Mouse (Mus musculus) midbrain, embryonic 14.5 days (tissue): ENCODE measurements around the gene Slc25a53. TPM values are rescaled to one million over a fixed set of nuclear protein-coding genes. Genes with fewer than 3 reads are reported as not detected.
A peak's percentile ranks its signal among the peaks of the same experiment; 100 is the strongest.

ENCODE experiments used
- ATAC-seq: fragments of 200-750 bp; cut with Nextera tagmentation; 2 replicates; pipeline ENCODE4 v1.8.0; 2017; ENCODE audit warnings: moderate number of reproducible peaks, moderate library complexity; ENCODE audit not compliant: low FRiP score, low TSS enrichment
- DNase-seq: peaks from one replicate; pipeline ENCODE4 v3.0.0-alpha.2; 2015
- H3K27ac ChIP-seq: fragments of 300-500 bp; sonication (generic); replicated peaks from 2 replicates; pipeline ENCODE4 v1.5.1; 2014; ENCODE audit warnings: mild to moderate bottlenecking, low read depth, low read length, moderate library complexity
- H3K27me3 ChIP-seq: fragments of 300-500 bp; sonication (generic); 2 replicates; pipeline ENCODE4 v1.6.1; 2014; ENCODE audit warnings: low read length, control low read depth, mixed read lengths; ENCODE audit not compliant: control insufficient read depth, insufficient read depth
- H3K36me3 ChIP-seq: fragments of 300-500 bp; sonication (generic); 2 replicates; pipeline ENCODE4 v1.6.1; 2014; ENCODE audit warnings: low read length, control low read depth; ENCODE audit not compliant: control insufficient read depth, insufficient read depth
- H3K4me1 ChIP-seq: fragments of 300-500 bp; sonication (generic); 2 replicates; pipeline ENCODE4 v1.6.1; 2014; ENCODE audit warnings: mild to moderate bottlenecking, antibody characterized with exemption, low read length, control low read depth; ENCODE audit not compliant: control insufficient read depth, insufficient read depth
- H3K4me2 ChIP-seq: fragments of 300-500 bp; sonication (generic); 2 replicates; pipeline ENCODE4 v1.6.1; 2014; ENCODE audit warnings: mild to moderate bottlenecking, low read length, moderate library complexity
- H3K4me3 ChIP-seq: fragments of 300-500 bp; sonication (generic); replicated peaks from 2 replicates; pipeline ENCODE4 v1.5.1; 2014; ENCODE audit warnings: low read depth, low read length
- H3K9ac ChIP-seq: fragments of 300-500 bp; sonication (generic); replicated peaks from 2 replicates; pipeline ENCODE4 v1.6.1; 2014; ENCODE audit warnings: mild to moderate bottlenecking, low read length, moderate library complexity
- H3K9me3 ChIP-seq: fragments of 300-500 bp; sonication (generic); 2 replicates; pipeline ENCODE4 v1.6.1; 2016; ENCODE audit warnings: low read length, control low read depth, mixed read lengths; ENCODE audit not compliant: control insufficient read depth
- WGBS: fragments of 180-500 bp; shearing (Covaris S2); extraction: QIAGEN DNeasy Blood & Tissue Kit; methylation state at CpG from one replicate; pipeline ENCODE4 v1.1.7; 2014; 5-methylcytosine and 5-hydroxymethylcytosine counted together
- polyA plus RNA-seq: library from polyadenylated mRNA; unstranded; fragments of >200 nt; fragmentation: Nextera tagmentation; extraction: Ambion mirVana; gene quantifications from 2 replicates; pipeline ENCODE4 v1.2.1, GENCODE M21; 2014

The Slc25a53 gene
- polyA plus RNA-seq, result 16.2 and 16.5 TPM in 2 replicates

DNA sequence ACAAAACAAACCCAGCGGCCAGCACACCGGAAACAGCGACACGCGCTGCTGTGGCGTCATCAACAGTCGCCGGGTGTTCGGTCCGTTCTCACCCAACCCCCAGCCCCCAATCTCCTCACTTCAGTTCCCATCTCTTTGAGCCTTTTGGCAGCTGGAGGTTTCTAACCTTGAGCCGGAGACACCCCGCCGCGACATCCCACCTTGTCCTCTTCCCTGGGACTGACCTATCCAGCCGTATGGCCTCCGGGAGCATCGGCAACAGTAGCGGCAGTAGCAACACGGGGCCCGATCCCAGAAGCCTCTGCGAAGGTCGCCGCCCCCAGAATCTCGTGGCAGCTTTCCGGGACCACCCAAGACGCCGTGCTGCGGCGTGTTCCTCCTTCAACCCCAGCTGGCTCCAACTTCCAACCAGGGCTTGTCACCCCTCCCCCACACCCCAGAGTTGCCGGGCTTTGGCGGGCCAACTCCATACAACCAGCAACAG lies at the start of gene Slc25a53:
Gene Slc25a53, minus strand, starts transcription at position 303 of the 484 bp plus-strand sequence.
- Histone ChIP-seq H3K27ac (peak within 1 kb of the TSS; percentile 89), H3K36me3 (no peaks in the 10 kb centered on the region), H3K27me3 (no peaks in the 10 kb centered on the region), H3K4me3 (peak within 1 kb of the TSS; percentile 48), H3K4me2 (peak within 1 kb of the TSS; percentile 63), H3K4me1 (no peaks in the 10 kb centered on the region), H3K9me3 (no peaks in the 10 kb centered on the region), H3K9ac (peak within 1 kb of the TSS; percentile 55; the same call in 1 of the 2 replicates)
- 30% methylated on average over 31 of the region's 31 CpGs for WGBS
- peak; percentile 95 for ATAC-seq
- DNase-seq, result peak; percentile 90

- no peaks in the 10 kb centered on the region for H3K9me3 ChIP-seq
- H3K36me3 ChIP-seq, result no peaks in the 10 kb centered on the region
- H3K4me1 ChIP-seq, result no peaks in the 10 kb centered on the region
- no peak overlapping the region for H3K4me3 ChIP-seq
- H3K9ac ChIP-seq, result no peak overlapping the region
- no peak overlapping the region for H3K27ac ChIP-seq
- H3K27me3 ChIP-seq, result no peaks in the 10 kb centered on the region
- ATAC-seq (no peak), DNase-seq (no peak)
- H3K4me2 ChIP-seq, result no peak overlapping the region
- 79% methylated on average over 9 of the region's 9 CpGs for WGBS
Measured at GRCm38 (mm10) chrX:137063202-137063601, 25.1 kb upstream of the Slc25a53 start.

GRCm38 (mm10) chrX:137049425-137050225 lies 11.5 kb upstream of the Slc25a53 start, which contains the start of gene Fam199x:
TSS of gene Fam199x (plus strand) at chrX:137049594.
- DNase-seq (peak; percentile 85), ATAC-seq (peak; percentile 97)
- H3K4me3 ChIP-seq, result peak within 1 kb of the TSS; percentile 57
- H3K27ac ChIP-seq, result peak within 1 kb of the TSS; percentile 32; the same call in 1 of the 2 replicates
- H3K9me3 ChIP-seq, result no peaks in the 10 kb centered on the region
- no peaks in the 10 kb centered on the region for H3K27me3 ChIP-seq
- peak within 1 kb of the TSS; percentile 70 for H3K9ac ChIP-seq
- 18% methylated on average over 56 of the region's 62 CpGs for WGBS
- no peaks in the 10 kb centered on the region for H3K36me3 ChIP-seq
- H3K4me1 ChIP-seq, result no peaks in the 10 kb centered on the region; the same call in 1 of the 2 replicates
- peak within 1 kb of the TSS; percentile 66 for H3K4me2 ChIP-seq

- Histone ChIP-seq H3K36me3 (no peaks in the 10 kb centered on the region), H3K27me3 (no peaks in the 10 kb centered on the region), H3K4me3 (peak overlapping the region; percentile 57), H3K4me1 (no peaks in the 10 kb centered on the region; the same call in 1 of the 2 replicates), H3K9me3 (no peaks in the 10 kb centered on the region), H3K4me2 (peak overlapping the region; percentile 66), H3K27ac (0 out of 2 replicates have a peak overlapping the region, but pooled peaks have one; percentile 32), H3K9ac (peak overlapping the region; percentile 70; the same call in 1 of the 2 replicates)
- ATAC-seq (peak; percentile 80), DNase-seq (no peak)
- 19% methylated on average over 9 of the region's 11 CpGs for WGBS
Measured at GRCm38 (mm10) chrX:137049060-137049424, 10.9 kb upstream of the Slc25a53 start.

- WGBS, result 47% methylated on average over 7 of the region's 7 CpGs
- DNase-seq (no peak), ATAC-seq (peak; percentile 39; the same call in 1 of the 2 replicates)
- no peaks in the 10 kb centered on the region for H3K36me3 ChIP-seq
- peak overlapping the region; percentile 55; the same call in 1 of the 2 replicates for H3K9ac ChIP-seq
- H3K4me2 ChIP-seq, result peak overlapping the region; percentile 52
- H3K4me3 ChIP-seq, result peak overlapping the region; percentile 48
- no peaks in the 10 kb centered on the region for H3K4me1 ChIP-seq
- no peaks in the 10 kb centered on the region for H3K9me3 ChIP-seq
- no peak overlapping the region; the same call in 1 of the 2 replicates for H3K27ac ChIP-seq
- H3K27me3 ChIP-seq, result no peaks in the 10 kb centered on the region
Measured at GRCm38 (mm10) chrX:137038502-137038901, 400 bp upstream of the Slc25a53 start.

- H3K9ac ChIP-seq, result peak overlapping the region; percentile 55; the same call in 1 of the 2 replicates
- no peaks in the 10 kb centered on the region for H3K4me1 ChIP-seq
- DNase-seq, result no peak
- peak overlapping the region; percentile 63 for H3K4me2 ChIP-seq
- no peaks in the 10 kb centered on the region for H3K36me3 ChIP-seq
- no peaks in the 10 kb centered on the region for H3K9me3 ChIP-seq
- peak; percentile 38; the same call in 1 of the 2 replicates for ATAC-seq
- peak overlapping the region; percentile 89 for H3K27ac ChIP-seq
- no peaks in the 10 kb centered on the region for H3K27me3 ChIP-seq
- WGBS, result 19% methylated on average over 12 of the region's 12 CpGs
- H3K4me3 ChIP-seq, result peak overlapping the region; percentile 48
Measured at GRCm38 (mm10) chrX:137037470-137037999, 567 bp downstream of the Slc25a53 start.

GRCm38 (mm10) chrX:137034322-137034721 lies 3.8 kb downstream of the Slc25a53 start:
- DNase-seq, result no peak
- Histone ChIP-seq H3K27me3 (no peaks in the 10 kb centered on the region), H3K27ac (no peak overlapping the region), H3K36me3 (0 out of 2 replicates have a peak, but pooled peaks cover 2% of the 10 kb centered on the region), H3K4me3 (no peak overlapping the region), H3K9me3 (no peaks in the 10 kb centered on the region), H3K4me2 (no peak overlapping the region), H3K4me1 (no peaks in the 10 kb centered on the region), H3K9ac (no peak overlapping the region)
- 83% methylated on average over 4 of the region's 4 CpGs for WGBS
- no peak for ATAC-seq

GRCm38 (mm10) chrX:137031726-137032125 lies 6.4 kb downstream of the Slc25a53 start:
- Histone ChIP-seq H3K9ac (no peak overlapping the region), H3K4me2 (no peak overlapping the region), H3K36me3 (0 out of 2 replicates have a peak, but pooled peaks cover 12% of the 10 kb centered on the region), H3K27ac (no peak overlapping the region), H3K4me3 (no peak overlapping the region), H3K4me1 (no peaks in the 10 kb centered on the region), H3K9me3 (no peaks in the 10 kb centered on the region), H3K27me3 (no peaks in the 10 kb centered on the region)
- DNase-seq, result no peak
- 91% methylated on average over 5 of the region's 5 CpGs for WGBS
- ATAC-seq, result no peak
